Mouse (Mus musculus): ENCODE data around the gene Apba1.

- no peak for TF ChIP-seq CTCF (IDR thresholded peaks at IDR 0.05; ENCODE audit: insufficient read depth, low read length)
- no peak for TF ChIP-seq POLR2A (IDR thresholded peaks at IDR 0.05; ENCODE audit: borderline replicate concordance, extremely low read depth, low read depth, low read length)
Measured at GRCm38 (mm10) chr19:23905772-23906171, 147.1 kb downstream of the Apba1 start.
